Mouse (Mus musculus) lung, postnatal 10 days (tissue): ENCODE measurements at regions not wholly inside any gene's neighbourhood (a gene's known extent, or its start where the extent isn't known, plus 50 kb on each side); places are given as distances from the start of the nearest gene placed in this dataset.
A peak's percentile ranks its signal among the peaks of the same experiment; 100 is the strongest.

Experiments
- DNase-seq: peaks from one replicate; pipeline ENCODE4 v3.0.0; 2021

DNA sequence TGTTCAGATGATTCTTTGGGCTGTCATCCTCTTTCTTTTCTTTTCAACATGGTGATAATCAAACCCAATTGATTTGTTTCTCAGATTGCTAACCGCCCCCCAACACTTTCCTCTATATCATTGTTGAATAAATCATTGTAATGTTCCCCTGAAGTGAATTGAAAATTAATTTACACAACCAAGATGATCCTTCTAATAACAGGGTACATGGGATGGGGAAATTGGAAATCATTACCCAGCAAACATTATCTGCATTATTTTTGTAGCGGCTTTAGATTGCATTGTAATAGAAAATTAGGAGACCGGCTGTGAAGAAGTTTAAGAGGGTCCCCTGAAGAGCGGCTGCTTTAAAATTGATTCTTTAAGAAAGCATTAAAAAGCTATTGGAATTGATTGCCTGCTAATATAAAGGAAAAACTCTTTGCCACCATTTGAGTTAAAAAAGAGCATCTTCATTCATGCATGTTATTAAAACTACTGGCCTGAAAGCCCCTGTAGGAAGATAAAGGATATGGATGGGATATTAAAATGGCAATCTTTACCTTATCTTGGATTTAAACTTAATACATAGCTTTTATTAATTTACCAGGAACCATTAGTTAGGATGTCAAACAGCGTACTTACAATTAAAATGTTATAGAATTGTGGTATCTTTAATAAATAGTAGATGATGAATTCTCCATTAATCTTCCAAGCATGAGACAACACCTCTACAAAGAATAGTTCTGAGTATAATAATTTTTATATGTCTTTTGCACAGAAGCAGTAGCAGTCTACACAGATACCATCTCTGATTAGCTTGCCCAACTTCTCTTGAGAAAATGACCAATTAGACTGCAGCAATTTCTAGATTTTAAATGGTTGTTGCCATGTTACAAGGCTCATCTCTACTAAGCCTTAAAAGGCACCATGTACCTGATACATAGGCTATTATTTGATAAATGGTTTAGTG is 127.0 kb upstream of the Hs3st5 start:
- DNase-seq: no peak

DNA sequence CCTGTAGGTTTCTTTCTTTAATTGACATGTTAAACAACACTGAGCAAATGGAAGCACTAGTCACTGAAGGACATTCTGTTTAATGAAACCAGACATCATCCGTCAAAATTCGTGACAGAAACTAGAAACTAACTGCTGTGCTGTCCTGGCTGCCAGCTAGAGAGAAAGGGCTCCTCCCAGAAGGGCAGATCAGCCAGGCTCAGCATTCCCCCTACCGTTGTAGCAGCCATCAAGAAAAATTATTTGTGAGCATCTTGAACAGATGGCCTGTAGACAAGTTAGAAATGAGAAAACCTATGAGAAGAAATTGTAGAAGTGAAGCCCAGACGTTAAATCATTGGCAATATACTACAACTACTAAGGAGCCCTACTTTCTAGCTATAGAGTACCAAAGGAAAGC is 123.3 kb upstream of the Hs3st5 start:
- DNase-seq: no peak

GRCm38 (mm10) chr10:36390062-36390461 is 116.6 kb upstream of the Hs3st5 start:
- peak; percentile 21 for DNase-seq

DNA sequence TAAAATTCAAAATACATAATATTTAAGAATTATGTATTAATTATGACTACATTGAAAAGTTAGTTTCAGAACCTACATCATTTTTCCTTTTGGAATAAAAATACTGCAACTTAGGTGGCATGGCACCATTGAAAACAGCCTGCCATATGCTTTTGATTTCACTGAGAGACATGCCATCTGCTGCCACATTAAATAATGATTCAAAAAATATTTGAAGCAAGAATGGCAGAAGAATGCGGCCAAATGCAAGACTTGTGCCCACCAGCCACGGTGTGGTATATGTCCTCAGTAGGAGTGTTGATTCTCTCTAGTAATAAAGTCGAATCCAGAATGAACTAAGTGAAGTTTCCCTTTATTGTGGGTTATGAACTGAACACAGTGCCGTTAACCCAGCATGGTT is 113.0 kb upstream of the Hs3st5 start:
- DNase-seq: no peak

GRCm38 (mm10) chr10:36396576-36396975 is 110.0 kb upstream of the Hs3st5 start:
- no peak for DNase-seq

DNA sequence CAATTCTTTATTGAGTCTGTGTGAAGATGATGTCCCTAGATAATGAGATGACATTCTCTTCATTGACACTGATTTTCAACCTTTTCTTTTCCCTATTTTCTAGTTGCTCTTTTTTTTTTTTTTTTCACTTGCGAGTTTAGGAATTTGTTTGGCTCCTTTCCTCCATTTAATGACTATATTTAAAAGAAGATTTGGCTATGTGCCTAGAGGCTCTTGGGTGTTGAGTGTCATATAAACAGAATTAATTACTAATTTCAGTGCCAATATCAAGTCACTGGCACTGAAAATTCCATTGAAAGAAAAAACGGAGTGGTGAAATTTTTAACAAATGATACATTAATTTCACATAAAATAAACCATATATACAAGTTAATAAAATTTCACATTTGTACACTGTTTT is 98.6 kb upstream of the Hs3st5 start:
- DNase-seq: no peak

DNA sequence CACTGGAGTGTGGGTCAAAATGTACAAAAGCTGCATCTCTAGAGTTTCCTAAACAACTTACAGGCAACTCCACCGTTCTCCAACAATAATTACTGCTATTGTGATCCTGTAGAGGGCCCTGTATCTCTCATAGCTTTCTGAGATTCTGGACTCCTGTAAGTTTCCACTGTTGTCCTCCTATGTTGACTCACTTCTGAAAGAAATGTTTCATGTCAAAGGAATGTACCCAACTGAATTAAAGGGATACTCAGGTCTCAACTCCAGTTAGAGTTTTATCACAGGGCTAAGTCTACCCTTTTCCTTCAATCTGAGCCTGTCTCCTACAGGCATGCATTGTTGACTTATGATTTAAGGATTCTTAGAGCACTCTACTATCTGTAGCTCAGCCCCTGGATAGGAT is 75.3 kb upstream of the Hs3st5 start:
- DNase-seq: no peak

DNA sequence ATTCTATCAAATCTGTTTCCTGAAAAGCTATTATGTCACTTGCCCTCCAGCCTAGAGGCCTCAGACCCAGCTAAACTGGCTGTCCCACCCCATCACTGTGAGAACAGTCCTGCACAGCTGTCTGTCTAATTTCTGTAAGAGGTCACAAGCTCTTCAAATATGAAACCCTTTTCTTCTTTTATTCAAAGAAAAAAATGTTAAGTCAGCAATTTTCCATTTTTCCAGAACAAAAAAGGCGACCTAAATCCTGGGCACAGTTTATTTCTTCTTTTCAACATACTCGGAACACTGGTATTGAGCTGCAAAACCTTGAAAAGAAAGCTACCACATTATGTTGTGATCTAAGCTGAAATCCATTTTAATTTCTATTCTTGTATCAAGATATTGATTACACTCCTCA is 69.2 kb upstream of the Hs3st5 start:
- DNase-seq: no peak
